Mouse (Mus musculus) ZHBTc4 (cell line): ENCODE measurements around the gene Glrp1.

Source experiments
- DNase-seq: peaks from one replicate; pipeline ENCODE4 v3.0.0-alpha.2; 2011; ENCODE audit warnings: low read depth, low spot score

The Glrp1 gene

GRCm38 (mm10) chr1:88463241-88463640 is 46.6 kb downstream of the Glrp1 start:
- no peak for DNase-seq

GRCm38 (mm10) chr1:88462484-88462883 is 47.4 kb downstream of the Glrp1 start:
- DNase-seq, result no peak

DNA sequence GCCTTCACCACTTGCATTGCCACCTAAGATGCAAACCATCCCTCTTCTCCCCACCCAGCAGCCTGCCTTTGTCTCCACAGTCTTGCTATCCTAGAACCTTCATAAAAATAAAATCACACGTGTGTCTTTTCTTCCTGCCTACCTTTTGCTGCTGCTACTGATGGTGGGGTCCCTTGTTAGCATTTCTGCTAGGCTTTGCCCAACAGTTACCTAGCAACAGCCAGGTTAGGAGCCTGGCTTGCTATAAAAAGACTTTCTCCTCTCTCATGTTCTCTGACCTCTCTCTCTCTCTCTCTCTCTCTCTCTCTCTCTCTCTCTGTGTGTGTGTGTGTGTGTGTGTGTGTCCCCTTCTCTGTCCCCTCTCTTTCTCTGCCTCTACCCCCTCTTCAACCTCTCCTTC is 48.8 kb downstream of the Glrp1 start:
- DNase-seq, result no peak

GRCm38 (mm10) chr1:88459655-88460054 is 50.2 kb downstream of the Glrp1 start:
- peak; percentile 56 for DNase-seq

DNA sequence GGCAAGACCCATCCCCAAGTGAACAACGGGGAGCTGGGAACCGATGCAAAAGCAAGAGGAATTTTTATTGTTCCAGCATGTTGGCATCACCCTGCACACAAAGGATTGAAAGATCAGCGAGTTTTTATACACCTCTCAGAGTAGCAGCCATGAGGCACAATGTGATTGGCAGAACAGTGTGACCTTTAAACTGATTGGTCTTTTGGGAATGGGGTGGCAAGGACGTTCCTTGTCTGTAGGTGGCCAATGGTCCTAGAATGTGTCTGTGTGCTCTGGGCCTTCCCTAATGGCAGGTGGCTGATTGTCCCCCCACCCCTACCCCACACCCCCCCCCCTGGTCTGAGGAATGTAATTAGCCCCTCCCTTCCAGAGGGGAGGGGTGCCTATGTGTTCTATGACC is 50.7 kb downstream of the Glrp1 start:
- DNase-seq, result peak; percentile 74

- DNase-seq, result peak; percentile 89
Observed at GRCm38 (mm10) chr1:88456451-88457072, 53.3 kb downstream of the Glrp1 start.

DNA sequence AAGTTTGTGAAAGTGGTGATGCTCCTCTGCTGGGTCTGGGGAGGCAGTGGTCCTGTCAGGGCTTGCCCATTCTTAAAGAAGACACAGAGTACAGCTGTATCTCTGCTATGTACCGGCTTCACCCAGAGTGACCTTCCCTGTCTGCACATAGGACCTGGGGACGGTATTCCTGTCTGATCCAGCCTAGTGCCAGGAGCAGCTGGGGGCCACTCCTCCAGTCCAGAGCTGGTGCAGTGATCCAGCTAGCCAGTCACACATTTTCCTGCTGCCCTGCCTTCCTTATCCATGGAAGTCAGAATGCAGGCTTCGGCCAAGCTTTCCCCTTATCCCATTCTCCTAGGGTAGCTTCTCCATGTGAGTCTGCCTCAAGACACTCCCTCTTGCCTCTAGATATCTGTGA is 54.1 kb downstream of the Glrp1 start:
- peak; percentile 21 for DNase-seq

GRCm38 (mm10) chr1:88454703-88455102 is 55.2 kb downstream of the Glrp1 start:
- peak; percentile 15 for DNase-seq

- no peak for DNase-seq
Observed at GRCm38 (mm10) chr1:88452198-88452597, 57.7 kb downstream of the Glrp1 start.

- DNase-seq, result no peak
Observed at GRCm38 (mm10) chr1:88450668-88451067, 59.2 kb downstream of the Glrp1 start.
